Mouse (Mus musculus) kidney, embryonic 16.5 days (tissue): Measurements from ENCODE around the gene Ncoa1. TPM values are rescaled to one million over a fixed set of nuclear protein-coding genes. Genes with fewer than 3 reads are reported as not detected.

Experiments
- ATAC-seq: fragments of 200-750 bp; cut with Nextera tagmentation; 2 replicates; pipeline ENCODE4 v1.8.0; 2017; ENCODE audit warnings: moderate TSS enrichment; ENCODE audit not compliant: low FRiP score, low TSS enrichment
- H3K27ac ChIP-seq: fragments of 300-500 bp; sonication (generic); 2 replicates; pipeline ENCODE4 v1.5.1; 2014; ENCODE audit warnings: low read length
- H3K27me3 ChIP-seq: fragments of 300-500 bp; sonication (generic); 2 replicates; pipeline ENCODE4 v1.6.1; 2014; ENCODE audit warnings: low read length, control low read depth, mixed read lengths; ENCODE audit not compliant: insufficient read depth
- H3K36me3 ChIP-seq: fragments of 300-500 bp; sonication (generic); 2 replicates; pipeline ENCODE4 v1.6.1; 2014; ENCODE audit warnings: low read length, control low read depth, mixed read lengths; ENCODE audit not compliant: insufficient read depth
- H3K4me1 ChIP-seq: fragments of 300-500 bp; sonication (generic); 2 replicates; pipeline ENCODE4 v1.6.1; 2014; ENCODE audit warnings: low read length, control low read depth, mixed read lengths; ENCODE audit not compliant: insufficient read depth
- H3K4me2 ChIP-seq: fragments of 300-500 bp; sonication (generic); replicated peaks from 2 replicates; pipeline ENCODE4 v1.6.1; 2014; ENCODE audit warnings: low read depth, low read length
- H3K4me3 ChIP-seq: fragments of 300-500 bp; sonication (generic); 2 replicates; pipeline ENCODE4 v1.5.1; 2014; ENCODE audit warnings: mild to moderate bottlenecking, low read length
- H3K9ac ChIP-seq: fragments of 300-500 bp; sonication (generic); replicated peaks from 2 replicates; pipeline ENCODE4 v1.6.1; 2014; ENCODE audit warnings: low read length
- H3K9me3 ChIP-seq: fragments of 300-500 bp; sonication (generic); 2 replicates; pipeline ENCODE4 v1.6.1; 2016; ENCODE audit warnings: low read length, control low read depth
- WGBS: fragments of 180-500 bp; shearing (Covaris S2); extraction: QIAGEN DNeasy Blood & Tissue Kit; methylation state at CpG from one replicate; pipeline ENCODE4 v1.1.7; 2014; 5-methylcytosine and 5-hydroxymethylcytosine counted together
- polyA plus RNA-seq: library from polyadenylated mRNA; unstranded; fragments of >200 nt; fragmentation: Nextera tagmentation; extraction: Ambion mirVana; gene quantifications from 2 replicates; pipeline ENCODE4 v1.2.1, GENCODE M21; 2015

Gene Ncoa1
- polyA plus RNA-seq, 1 experiment from 2014 or later: 6.6 TPM

DNA sequence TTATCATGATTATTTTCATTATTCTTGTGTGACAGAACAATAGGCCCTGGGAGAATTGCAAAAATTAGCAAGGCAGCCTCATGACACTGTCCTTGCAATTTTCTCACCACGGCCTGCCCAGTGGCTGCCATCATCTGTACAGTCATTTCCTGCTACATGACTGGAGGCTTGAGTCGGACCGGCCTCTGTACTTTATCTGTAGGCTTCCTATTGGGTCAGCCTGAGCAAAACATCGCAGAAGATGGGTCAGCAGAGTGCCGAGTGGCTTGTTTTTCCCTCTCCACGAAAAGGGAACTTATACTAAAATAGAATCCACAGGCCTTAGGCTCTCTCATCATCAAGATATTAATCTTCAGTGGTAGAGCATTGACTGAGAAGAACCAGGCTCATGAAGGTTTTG is 28.3 kb upstream of the Ncoa1 start:
- 80% methylated on average over 6 of the region's 6 CpGs for WGBS
- Histone ChIP-seq H3K27ac (no peak overlapping the region), H3K4me1 (no peaks in the 10 kb centered on the region), H3K9me3 (no peaks in the 10 kb centered on the region), H3K4me2 (no peak overlapping the region), H3K27me3 (no peaks in the 10 kb centered on the region), H3K36me3 (no peaks in the 10 kb centered on the region), H3K9ac (no peak overlapping the region), H3K4me3 (no peak overlapping the region)
- ATAC-seq: no peak

DNA sequence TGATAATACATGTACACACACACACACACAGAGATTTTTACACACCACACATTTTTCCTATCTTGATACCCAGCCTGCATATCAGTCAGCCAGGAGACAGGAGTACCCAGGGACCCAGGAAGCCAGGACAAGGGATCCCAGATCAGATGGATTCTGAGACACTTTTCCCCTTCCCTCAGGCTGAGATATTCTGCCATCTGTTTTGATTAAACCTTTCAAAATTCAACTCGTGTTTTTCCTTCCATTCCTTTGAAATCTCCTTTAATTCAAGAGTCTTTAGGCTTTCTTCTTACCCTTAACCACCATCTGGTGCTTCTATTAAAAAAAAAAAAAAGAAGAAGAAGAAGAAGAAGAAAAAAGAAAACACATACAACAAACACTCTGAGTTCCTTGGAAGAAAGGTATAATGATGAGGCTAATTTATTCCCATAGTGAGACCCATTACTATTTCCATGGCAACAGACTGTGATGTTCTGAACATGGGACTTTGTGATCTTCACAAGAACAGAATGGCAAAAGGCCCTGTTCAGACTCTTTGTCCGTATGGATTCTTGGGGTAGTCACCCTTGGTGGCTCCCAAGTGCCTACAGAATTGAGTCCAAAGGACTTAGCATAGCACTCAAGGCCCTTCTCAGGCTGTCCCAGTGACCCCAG is 26.8 kb upstream of the Ncoa1 start:
- no peaks in the 10 kb centered on the region for H3K4me1 ChIP-seq
- H3K27me3 ChIP-seq: no peaks in the 10 kb centered on the region
- no peaks in the 10 kb centered on the region for H3K9me3 ChIP-seq
- H3K4me2 ChIP-seq: no peak overlapping the region
- no peak overlapping the region for H3K9ac ChIP-seq
- no peak overlapping the region for H3K27ac ChIP-seq
- no peak for ATAC-seq
- WGBS: 81% methylated on average over 2 of the region's 2 CpGs
- H3K36me3 ChIP-seq: no peaks in the 10 kb centered on the region
- no peak overlapping the region for H3K4me3 ChIP-seq

DNA sequence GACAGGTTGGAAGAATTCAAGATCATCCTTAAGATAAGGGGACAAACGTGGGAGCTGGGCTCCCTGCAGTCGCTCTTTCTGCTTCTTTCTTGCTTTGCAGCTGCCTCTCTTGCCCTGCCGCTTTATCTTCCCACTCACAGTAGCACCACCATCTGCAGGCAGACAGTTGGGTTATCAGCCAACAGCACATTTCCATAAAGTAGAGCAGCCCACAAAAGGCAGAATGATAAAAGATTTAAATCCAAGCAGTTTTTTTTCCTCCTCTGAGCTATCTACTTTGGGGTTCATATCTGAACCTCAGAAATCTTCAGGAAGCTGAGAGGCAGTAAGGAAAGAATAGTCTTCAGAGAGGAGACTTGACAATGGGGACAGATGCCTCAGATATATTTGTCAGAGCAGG is 24.9 kb upstream of the Ncoa1 start:
- 49% methylated on average over 3 of the region's 3 CpGs for WGBS
- no peak overlapping the region for H3K9ac ChIP-seq
- H3K9me3 ChIP-seq: no peaks in the 10 kb centered on the region
- no peak overlapping the region for H3K4me3 ChIP-seq
- H3K27ac ChIP-seq: no peak overlapping the region
- no peak for ATAC-seq
- no peaks in the 10 kb centered on the region for H3K27me3 ChIP-seq
- no peaks in the 10 kb centered on the region for H3K4me1 ChIP-seq
- H3K4me2 ChIP-seq: no peak overlapping the region
- H3K36me3 ChIP-seq: no peaks in the 10 kb centered on the region

DNA sequence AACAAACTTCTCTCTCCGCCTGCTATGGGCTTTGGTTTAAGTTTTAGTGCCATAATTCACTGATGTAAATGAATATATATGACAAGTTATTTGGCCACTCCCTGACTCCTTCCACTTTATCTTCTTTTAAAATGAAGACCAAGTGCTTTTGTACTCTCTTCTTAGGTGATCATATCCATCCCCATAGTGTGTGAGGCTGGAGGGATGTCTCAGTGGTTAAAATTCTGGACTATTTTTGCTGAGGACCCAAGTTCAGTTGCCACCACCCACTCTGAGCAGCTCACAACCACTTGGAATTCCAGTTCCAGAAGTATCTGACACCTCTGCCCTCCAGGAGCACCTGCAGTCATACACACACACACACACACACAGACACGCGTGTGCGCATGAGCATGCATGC is 23.5 kb upstream of the Ncoa1 start:
- Histone ChIP-seq H3K27ac (no peak overlapping the region), H3K9me3 (no peaks in the 10 kb centered on the region), H3K36me3 (no peaks in the 10 kb centered on the region), H3K4me3 (no peak overlapping the region), H3K4me2 (no peak overlapping the region), H3K27me3 (no peaks in the 10 kb centered on the region), H3K9ac (no peak overlapping the region), H3K4me1 (no peaks in the 10 kb centered on the region)
- WGBS: 91% methylated on average over 4 of the region's 4 CpGs
- ATAC-seq: no peak

- WGBS: 77% methylated on average over 3 of the region's 3 CpGs
- no peaks in the 10 kb centered on the region for H3K4me1 ChIP-seq
- H3K4me3 ChIP-seq: no peak overlapping the region
- H3K9ac ChIP-seq: no peak overlapping the region
- ATAC-seq: no peak
- H3K9me3 ChIP-seq: no peaks in the 10 kb centered on the region
- H3K27me3 ChIP-seq: no peaks in the 10 kb centered on the region
- no peak overlapping the region for H3K27ac ChIP-seq
- H3K4me2 ChIP-seq: no peak overlapping the region
- no peaks in the 10 kb centered on the region for H3K36me3 ChIP-seq
Measured at GRCm38 (mm10) chr12:4499651-4500175, 22.7 kb upstream of the Ncoa1 start.

DNA sequence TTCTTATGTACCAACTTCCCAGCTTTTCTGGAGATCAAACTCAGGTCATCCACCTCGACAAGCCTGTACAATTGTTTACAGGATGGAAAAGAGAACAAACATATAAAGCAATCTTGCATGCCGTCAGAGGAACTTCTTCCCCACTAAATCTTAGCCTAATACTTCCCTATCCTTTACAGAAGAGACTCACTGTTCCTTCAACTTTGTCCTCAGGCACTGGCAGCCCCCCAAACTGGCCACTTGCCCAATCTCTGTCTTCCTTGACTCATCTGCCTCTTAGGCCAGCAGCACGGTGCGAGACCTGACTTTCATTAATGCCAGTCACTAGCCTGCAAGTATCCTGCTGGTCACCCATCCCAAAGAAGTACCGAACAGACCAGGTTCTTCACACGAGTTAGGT is 11.4 kb upstream of the Ncoa1 start:
- H3K27me3 ChIP-seq: no peaks in the 10 kb centered on the region
- no peaks in the 10 kb centered on the region for H3K4me1 ChIP-seq
- no peak for ATAC-seq
- H3K27ac ChIP-seq: no peak overlapping the region
- H3K9ac ChIP-seq: no peak overlapping the region
- WGBS: 71% methylated on average over 6 of the region's 6 CpGs
- no peaks in the 10 kb centered on the region for H3K36me3 ChIP-seq
- no peak overlapping the region for H3K4me3 ChIP-seq
- no peak overlapping the region for H3K4me2 ChIP-seq
- H3K9me3 ChIP-seq: no peaks in the 10 kb centered on the region

DNA sequence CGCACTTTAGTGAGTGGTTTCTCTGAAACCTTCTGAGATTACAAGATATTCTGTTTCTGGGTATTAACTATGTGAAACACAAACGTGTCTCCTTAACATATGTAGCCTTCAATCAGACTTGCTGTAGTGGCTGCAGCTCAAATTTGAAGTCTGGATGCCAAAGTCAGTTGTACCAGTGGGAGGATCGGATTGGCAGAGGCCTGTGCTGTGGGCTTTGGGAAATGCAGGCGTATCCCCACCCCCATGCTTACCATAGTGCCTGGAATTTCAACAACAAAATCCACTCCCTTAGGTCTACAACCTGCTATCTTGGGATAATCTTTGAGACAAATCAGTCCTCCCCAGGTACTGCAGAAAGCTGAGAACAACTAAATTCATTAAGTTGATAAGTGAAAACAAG is 6.4 kb upstream of the Ncoa1 start:
- Histone ChIP-seq H3K27me3 (no peaks in the 10 kb centered on the region), H3K4me2 (no peak overlapping the region), H3K4me1 (0 out of 2 replicates have a peak, but pooled peaks cover 7% of the 10 kb centered on the region), H3K9ac (no peak overlapping the region), H3K36me3 (no peaks in the 10 kb centered on the region), H3K4me3 (no peak overlapping the region), H3K27ac (no peak overlapping the region), H3K9me3 (no peaks in the 10 kb centered on the region)
- no peak for ATAC-seq
- WGBS: 77% methylated on average over 4 of the region's 4 CpGs

DNA sequence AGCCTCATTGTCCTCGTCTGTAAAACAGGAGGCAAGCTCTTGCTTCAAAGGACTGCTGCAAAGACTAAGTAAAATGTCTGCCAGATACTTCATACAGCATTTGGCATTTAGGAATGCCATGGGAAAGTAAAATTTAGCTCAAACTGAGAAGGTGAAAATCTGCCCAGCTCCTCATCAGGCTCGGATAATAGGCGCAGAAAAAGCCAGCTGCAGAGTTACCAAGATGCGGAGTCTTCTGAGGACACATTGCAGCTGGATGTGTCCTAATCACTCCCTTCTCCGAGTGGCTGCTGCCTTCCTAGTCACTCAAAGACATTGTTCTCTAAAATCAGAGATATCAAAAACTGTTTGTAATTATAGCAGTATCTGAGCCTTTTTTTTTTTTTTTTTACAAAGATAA is 4.7 kb upstream of the Ncoa1 start:
- Histone ChIP-seq H3K4me2 (no peak overlapping the region), H3K36me3 (no peaks in the 10 kb centered on the region), H3K9me3 (no peaks in the 10 kb centered on the region), H3K4me3 (no peak overlapping the region), H3K27ac (no peak overlapping the region), H3K27me3 (no peaks in the 10 kb centered on the region), H3K9ac (no peak overlapping the region), H3K4me1 (0 out of 2 replicates have a peak, but pooled peaks cover 10% of the 10 kb centered on the region)
- WGBS: 79% methylated on average over 5 of the region's 5 CpGs
- ATAC-seq: no peak

GRCm38 (mm10) chr12:4480250-4480649 is 3.3 kb upstream of the Ncoa1 start:
- no peak overlapping the region for H3K4me3 ChIP-seq
- no peak for ATAC-seq
- peaks cover 18% of the 10 kb centered on the region for H3K4me1 ChIP-seq
- no peak overlapping the region for H3K4me2 ChIP-seq
- no peaks in the 10 kb centered on the region for H3K9me3 ChIP-seq
- H3K9ac ChIP-seq: no peak overlapping the region
- H3K27ac ChIP-seq: no peak overlapping the region
- no peaks in the 10 kb centered on the region for H3K36me3 ChIP-seq
- H3K27me3 ChIP-seq: no peaks in the 10 kb centered on the region
- WGBS: 74% methylated on average over 4 of the region's 4 CpGs

DNA sequence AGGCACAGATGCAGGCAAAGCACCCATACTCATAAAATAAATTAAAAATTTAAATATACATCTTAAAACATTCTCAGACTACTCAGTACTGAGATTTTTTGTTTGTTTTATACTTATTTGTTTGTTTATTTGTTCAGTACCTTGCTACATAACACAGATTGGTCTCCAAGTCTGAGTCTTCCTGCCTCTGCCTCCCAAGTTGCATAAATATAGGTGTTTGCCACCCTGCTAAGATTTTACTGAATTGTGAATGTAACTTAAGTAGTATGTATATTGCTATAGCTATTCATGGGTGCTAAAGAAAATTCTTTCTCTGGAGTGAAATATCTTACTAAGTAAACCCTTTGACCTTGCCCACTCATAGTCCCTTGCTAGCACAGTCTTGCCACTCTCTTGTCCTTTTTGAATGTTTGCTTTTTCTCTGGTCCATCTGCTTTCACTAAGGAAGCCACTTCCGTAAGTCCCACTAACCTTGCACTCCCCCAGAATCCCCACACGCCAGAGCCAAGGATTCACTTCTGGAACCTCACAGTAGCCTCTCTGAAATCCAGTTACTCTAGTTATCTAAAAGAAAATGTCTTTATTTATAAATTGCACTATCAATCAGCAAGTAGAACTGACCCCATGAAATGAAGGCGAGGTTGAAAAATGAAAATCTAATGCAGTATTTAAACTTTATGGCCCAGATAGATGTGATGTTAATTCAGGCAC is 2.3 kb upstream of the Ncoa1 start:
- Histone ChIP-seq H3K4me1 (peaks cover 22% of the 10 kb centered on the region), H3K36me3 (no peaks in the 10 kb centered on the region), H3K9me3 (no peaks in the 10 kb centered on the region), H3K27ac (no peak overlapping the region), H3K4me3 (no peak overlapping the region), H3K9ac (no peak overlapping the region), H3K27me3 (no peaks in the 10 kb centered on the region), H3K4me2 (no peak overlapping the region)
- ATAC-seq: no peak
- 62% methylated on average over 3 of the region's 3 CpGs for WGBS
